Mouse (Mus musculus) limb, embryonic 12.5 days (tissue): ENCODE data around the gene Diaph2. TPM values are rescaled to one million over a fixed set of nuclear protein-coding genes. Genes with fewer than 3 reads are reported as not detected.

Experiments
- ATAC-seq: fragments of 200-750 bp; cut with Nextera tagmentation; 2 replicates; pipeline ENCODE4 v1.8.0; 2017; ENCODE audit warnings: low read depth, moderate TSS enrichment; ENCODE audit not compliant: insufficient number of reproducible peaks, insufficient read depth, low FRiP score, low TSS enrichment
- H3K27ac ChIP-seq: fragments of 300-500 bp; sonication (generic); 2 replicates; pipeline ENCODE4 v1.5.1; 2016; ENCODE audit warnings: mild to moderate bottlenecking, moderate library complexity
- H3K27me3 ChIP-seq: fragments of 300-500 bp; sonication (generic); 2 replicates; pipeline ENCODE4 v1.6.1; 2016; ENCODE audit warnings: mild to moderate bottlenecking, moderate library complexity
- H3K36me3 ChIP-seq: fragments of 300-500 bp; sonication (generic); 2 replicates; pipeline ENCODE4 v1.6.1; 2016; ENCODE audit warnings: mild to moderate bottlenecking, moderate library complexity
- H3K4me1 ChIP-seq: fragments of 300-500 bp; sonication (generic); replicated peaks from 2 replicates; pipeline ENCODE4 v1.6.1; 2016
- H3K4me2 ChIP-seq: fragments of 300-500 bp; sonication (generic); 2 replicates; pipeline ENCODE4 v1.6.1; 2016; ENCODE audit warnings: mild to moderate bottlenecking, moderate library complexity
- H3K4me3 ChIP-seq: fragments of 300-500 bp; sonication (generic); replicated peaks from 2 replicates; pipeline ENCODE4 v1.5.1; 2016; ENCODE audit warnings: mild to moderate bottlenecking
- H3K9ac ChIP-seq: fragments of 300-500 bp; sonication (generic); replicated peaks from 2 replicates; pipeline ENCODE4 v1.6.1; 2016; ENCODE audit warnings: mild to moderate bottlenecking, moderate library complexity
- H3K9me3 ChIP-seq: fragments of 300-500 bp; sonication (generic); 2 replicates; pipeline ENCODE4 v1.6.1; 2016; ENCODE audit warnings: mild to moderate bottlenecking, moderate library complexity
- WGBS: fragments of 180-500 bp; shearing (Covaris S2); methylation state at CpG from one replicate; pipeline ENCODE4 v1.1.7; 2016; 5-methylcytosine and 5-hydroxymethylcytosine counted together
- polyA plus RNA-seq: library from polyadenylated mRNA; unstranded; fragments of >200 nt; fragmentation: Nextera tagmentation; extraction: Ambion mirVana; gene quantifications from 2 replicates; pipeline ENCODE4 v1.2.1, GENCODE M21; 2016

Diaph2 gene
- 5.8 and 5.9 TPM in 2 replicates for polyA plus RNA-seq

DNA sequence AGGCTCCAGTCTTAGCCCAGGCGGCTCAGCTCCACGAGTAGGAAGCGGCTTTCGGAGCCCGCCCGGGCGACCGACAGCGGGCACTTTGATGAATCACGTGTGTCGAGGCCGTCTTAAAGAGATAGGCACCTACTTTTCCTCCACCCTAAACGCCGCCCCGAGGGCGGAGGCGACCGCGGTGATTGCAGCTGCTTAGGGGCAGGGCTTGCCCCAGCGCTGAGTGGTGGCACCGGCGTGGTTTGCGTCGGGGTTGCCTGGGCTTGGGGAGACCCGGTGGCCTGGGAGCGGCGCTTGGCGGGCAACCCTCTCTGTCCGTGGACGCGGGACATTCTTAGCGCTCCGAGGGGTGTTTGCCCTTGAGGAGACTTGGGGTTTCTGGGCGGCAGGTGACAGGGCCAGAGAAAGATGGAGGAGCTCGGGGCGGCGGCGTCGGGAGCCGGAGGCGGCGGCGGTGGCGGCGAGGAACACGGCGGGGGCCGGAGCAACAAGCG is at the start of gene Diaph2:
Gene Diaph2 (plus strand): TSS at position 172 of the 491 bp plus-strand sequence.
- Histone ChIP-seq H3K9ac (peak within 1 kb of the TSS; percentile 61), H3K36me3 (no peaks in the 10 kb centered on the region), H3K27me3 (no peaks in the 10 kb centered on the region), H3K4me3 (peak within 1 kb of the TSS; percentile 52), H3K9me3 (no peaks in the 10 kb centered on the region), H3K27ac (no peak within 1 kb of the TSS), H3K4me1 (no peaks in the 10 kb centered on the region), H3K4me2 (peak within 1 kb of the TSS; percentile 52)
- peak; percentile 89 for ATAC-seq
- WGBS: 13% methylated on average over 47 of the region's 49 CpGs

DNA sequence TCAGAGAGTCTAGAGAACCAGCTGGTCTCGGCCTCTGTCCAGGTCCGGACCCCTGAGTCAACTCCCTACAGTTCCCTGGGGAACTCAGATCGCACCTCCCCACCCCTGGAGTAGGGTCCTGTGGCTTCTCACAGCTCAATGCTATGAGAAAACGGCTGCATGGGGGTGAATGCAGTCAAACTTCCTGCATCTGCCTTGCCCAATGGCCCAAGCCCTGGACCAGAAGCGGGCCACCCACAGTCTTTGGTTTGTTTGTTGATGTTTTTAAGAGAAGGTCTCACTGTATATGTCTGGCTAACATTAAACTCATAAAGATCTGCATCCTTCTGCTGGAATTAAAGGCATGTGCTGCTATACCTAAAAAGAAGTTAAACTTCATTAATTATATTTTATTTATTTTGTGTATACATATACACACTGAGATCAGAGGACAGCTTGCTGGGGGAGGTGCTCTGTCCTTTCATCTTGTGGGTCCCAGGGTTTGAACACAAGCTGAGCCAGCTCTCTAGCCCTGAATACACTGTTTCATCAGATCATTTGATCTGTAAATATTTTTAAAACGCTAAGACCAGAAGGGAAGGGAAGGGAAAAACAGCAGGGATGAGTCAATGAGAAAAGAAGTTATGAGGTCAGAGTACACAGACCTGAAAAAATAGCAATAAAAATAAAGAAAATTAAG is 47.8 kb upstream of the Diaph2 start:
- H3K4me1 ChIP-seq: no peaks in the 10 kb centered on the region
- no peaks in the 10 kb centered on the region for H3K27me3 ChIP-seq
- H3K9ac ChIP-seq: no peak overlapping the region
- WGBS: 57% methylated on average over 6 of the region's 6 CpGs
- no peaks in the 10 kb centered on the region for H3K36me3 ChIP-seq
- no peak overlapping the region for H3K27ac ChIP-seq
- no peak overlapping the region for H3K4me2 ChIP-seq
- no peak overlapping the region for H3K4me3 ChIP-seq
- no peaks in the 10 kb centered on the region for H3K9me3 ChIP-seq
- no peak for ATAC-seq

DNA sequence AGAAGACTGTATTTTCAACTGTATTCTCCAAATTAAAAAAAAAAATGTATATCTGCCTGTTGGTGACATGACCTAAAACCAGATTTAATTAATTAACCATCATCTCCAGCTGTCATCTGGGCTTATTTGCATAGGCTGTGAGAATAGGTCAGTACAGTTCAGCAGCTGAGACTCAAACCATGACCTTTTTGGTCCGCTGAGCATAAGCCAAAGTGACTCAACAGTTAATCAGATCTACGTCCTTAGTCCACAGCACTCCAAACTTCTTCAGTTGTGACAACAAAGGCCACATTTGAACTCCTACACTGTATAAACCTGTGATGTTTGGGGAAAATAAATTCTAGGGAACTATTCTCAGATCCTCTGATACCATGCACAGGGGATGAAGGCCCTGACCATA is 39.9 kb upstream of the Diaph2 start:
- Histone ChIP-seq H3K4me1 (no peaks in the 10 kb centered on the region), H3K27ac (no peak overlapping the region), H3K4me3 (no peak overlapping the region), H3K36me3 (no peaks in the 10 kb centered on the region), H3K9me3 (no peaks in the 10 kb centered on the region), H3K9ac (no peak overlapping the region), H3K27me3 (no peaks in the 10 kb centered on the region), H3K4me2 (no peak overlapping the region)
- WGBS: 81% methylated on average over 2 of the region's 2 CpGs
- ATAC-seq: no peak

DNA sequence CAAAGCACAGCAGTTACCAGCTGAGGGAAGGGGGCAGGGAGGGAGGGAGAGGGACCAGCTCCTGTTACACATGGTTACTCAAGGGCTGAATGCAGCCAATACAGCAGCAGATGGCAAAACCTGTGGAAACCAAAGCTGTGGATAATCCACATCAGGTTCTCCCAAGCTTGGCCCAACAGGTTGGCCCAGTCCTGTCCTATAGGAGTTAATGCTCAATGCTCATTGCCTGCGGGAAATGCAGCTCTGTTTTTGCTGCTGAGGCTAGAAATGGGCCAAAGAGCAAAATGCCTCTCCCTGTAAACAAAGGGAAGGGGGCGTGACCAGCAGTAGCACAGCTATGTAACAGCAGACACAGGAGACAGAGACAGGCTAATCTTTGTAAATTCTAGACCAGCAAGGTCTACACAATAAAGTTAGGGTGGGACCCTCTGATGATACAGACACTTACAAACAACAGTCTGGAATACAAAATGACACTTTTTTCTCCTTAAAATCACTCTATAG is 20.8 kb upstream of the Diaph2 start:
- no peak for ATAC-seq
- 60% methylated on average over 2 of the region's 2 CpGs for WGBS
- Histone ChIP-seq H3K4me3 (no peak overlapping the region), H3K27ac (no peak overlapping the region), H3K36me3 (no peaks in the 10 kb centered on the region), H3K27me3 (no peaks in the 10 kb centered on the region), H3K4me1 (no peaks in the 10 kb centered on the region), H3K9me3 (no peaks in the 10 kb centered on the region), H3K9ac (no peak overlapping the region), H3K4me2 (no peak overlapping the region)

- 53% methylated on average over 1 of the region's 1 CpGs for WGBS
Observed at GRCm38 (mm10) chrX:129736562-129736961, 13.0 kb upstream of the Diaph2 start.

GRCm38 (mm10) chrX:129739226-129739625 is 10.3 kb upstream of the Diaph2 start:
- Histone ChIP-seq H3K4me3 (no peak overlapping the region), H3K4me2 (no peak overlapping the region), H3K9me3 (no peaks in the 10 kb centered on the region), H3K27ac (no peak overlapping the region), H3K27me3 (no peaks in the 10 kb centered on the region), H3K9ac (no peak overlapping the region), H3K4me1 (no peaks in the 10 kb centered on the region), H3K36me3 (no peaks in the 10 kb centered on the region)
- ATAC-seq: no peak

More at GRCm38 (mm10) chrX:129736562-129736961, 13.0 kb upstream of the Diaph2 start:
- Histone ChIP-seq H3K9me3 (no peaks in the 10 kb centered on the region), H3K27me3 (no peaks in the 10 kb centered on the region), H3K9ac (no peak overlapping the region), H3K27ac (no peak overlapping the region), H3K4me3 (no peak overlapping the region), H3K4me2 (no peak overlapping the region), H3K36me3 (no peaks in the 10 kb centered on the region), H3K4me1 (no peaks in the 10 kb centered on the region)
- no peak for ATAC-seq

- no peaks in the 10 kb centered on the region for H3K36me3 ChIP-seq
- ATAC-seq: no peak
- 93% methylated on average over 3 of the region's 3 CpGs for WGBS
Observed at GRCm38 (mm10) chrX:129742981-129743380, 6.6 kb upstream of the Diaph2 start.

DNA sequence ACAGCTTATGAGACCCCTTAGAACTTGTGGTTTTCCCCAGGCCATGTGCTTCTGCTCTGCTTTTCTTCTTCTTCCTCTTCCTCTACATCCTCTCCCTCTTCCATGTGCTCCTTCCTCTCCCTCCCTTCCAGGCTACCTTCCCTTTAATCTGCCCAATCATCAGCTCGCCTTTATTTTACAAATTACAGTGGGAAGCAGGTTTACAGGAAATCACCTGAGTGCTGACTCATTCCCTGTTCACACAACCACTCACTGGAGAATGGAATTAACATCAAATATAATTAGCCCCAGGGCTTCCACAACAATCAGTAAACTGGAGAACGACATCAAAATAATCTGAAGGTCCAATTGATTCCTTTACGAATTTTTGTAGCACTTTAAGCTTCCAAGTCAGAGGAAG is 3.6 kb upstream of the Diaph2 start:
- H3K9ac ChIP-seq: no peak overlapping the region
- H3K4me1 ChIP-seq: no peaks in the 10 kb centered on the region
- H3K27me3 ChIP-seq: no peaks in the 10 kb centered on the region
- H3K36me3 ChIP-seq: no peaks in the 10 kb centered on the region
- H3K4me3 ChIP-seq: no peak overlapping the region
- no peaks in the 10 kb centered on the region for H3K9me3 ChIP-seq
- H3K27ac ChIP-seq: no peak overlapping the region
- no peak overlapping the region for H3K4me2 ChIP-seq
- 66% methylated on average over 3 of the region's 3 CpGs for WGBS
- no peak for ATAC-seq

More at GRCm38 (mm10) chrX:129742981-129743380, 6.6 kb upstream of the Diaph2 start:
- Histone ChIP-seq H3K27ac (no peak overlapping the region), H3K4me1 (no peaks in the 10 kb centered on the region), H3K9ac (no peak overlapping the region), H3K27me3 (no peaks in the 10 kb centered on the region), H3K4me3 (no peak overlapping the region), H3K9me3 (no peaks in the 10 kb centered on the region), H3K4me2 (no peak overlapping the region)

- Histone ChIP-seq H3K27me3 (no peaks in the 10 kb centered on the region), H3K27ac (no peak overlapping the region), H3K4me2 (peak overlapping the region; percentile 52), H3K4me1 (no peaks in the 10 kb centered on the region), H3K36me3 (no peaks in the 10 kb centered on the region), H3K9ac (no peak overlapping the region), H3K4me3 (peak overlapping the region; percentile 52), H3K9me3 (no peaks in the 10 kb centered on the region)
- no peak for ATAC-seq
- WGBS: 10% methylated on average over 1 of the region's 1 CpGs
Observed at GRCm38 (mm10) chrX:129749102-129749501, 440 bp upstream of the Diaph2 start.

- ATAC-seq: peak; percentile 63
- Histone ChIP-seq H3K4me2 (peak overlapping the region; percentile 52), H3K4me3 (peak overlapping the region; percentile 52), H3K9me3 (no peaks in the 10 kb centered on the region), H3K9ac (peak overlapping the region; percentile 61), H3K36me3 (no peaks in the 10 kb centered on the region), H3K27ac (no peak overlapping the region), H3K4me1 (no peaks in the 10 kb centered on the region), H3K27me3 (no peaks in the 10 kb centered on the region)
- 6% methylated on average over 31 of the region's 31 CpGs for WGBS
Observed at GRCm38 (mm10) chrX:129750094-129750569, 590 bp downstream of the Diaph2 start.

GRCm38 (mm10) chrX:129750606-129751005 is 1.1 kb downstream of the Diaph2 start:
- no peak overlapping the region for H3K27ac ChIP-seq
- ATAC-seq: no peak

More at GRCm38 (mm10) chrX:129750606-129751005, 1.1 kb downstream of the Diaph2 start:
- Histone ChIP-seq H3K9ac (peak overlapping the region; percentile 61), H3K4me3 (peak overlapping the region; percentile 52), H3K9me3 (no peaks in the 10 kb centered on the region), H3K36me3 (no peaks in the 10 kb centered on the region), H3K4me2 (peak overlapping the region; percentile 52), H3K4me1 (no peaks in the 10 kb centered on the region), H3K27me3 (no peaks in the 10 kb centered on the region)
- WGBS: 21% methylated on average over 6 of the region's 6 CpGs
